Mouse (Mus musculus) ES-Bruce4 (cell line): ENCODE data around the gene Clec16a.

ENCODE experiments used
- CTCF ChIP-seq: IDR thresholded peaks from one replicate; pipeline ENCODE4 v1.8.1; 2011; ENCODE audit warnings: low read depth, low read length
- POLR2A ChIP-seq: IDR thresholded peaks from one replicate; pipeline ENCODE4 v1.8.1; 2011; ENCODE audit warnings: low read length; ENCODE audit not compliant: insufficient read depth

DNA sequence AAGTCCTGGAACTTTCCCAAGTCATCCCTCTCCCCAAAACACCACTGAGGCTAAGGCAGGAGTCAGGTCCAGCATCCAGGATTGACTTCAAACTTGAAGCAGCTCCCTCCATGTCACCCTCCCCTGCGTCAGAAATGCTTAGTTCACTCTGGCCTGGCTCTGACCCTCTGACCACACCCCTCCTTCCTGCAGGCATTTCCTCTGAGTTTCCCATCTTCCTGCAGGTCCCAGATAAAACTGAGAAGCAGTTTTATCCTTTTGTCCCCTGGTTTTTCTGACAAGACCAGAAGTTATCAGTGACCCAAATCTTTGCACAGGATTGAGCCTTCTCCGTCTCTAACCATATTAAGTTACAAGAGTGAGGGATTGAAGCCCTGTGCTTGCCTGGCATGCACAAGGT is 192.4 kb downstream of the Clec16a start:
- TF ChIP-seq POLR2A (no peak), CTCF (no peak)
